Mouse (Mus musculus): ENCODE results near the gene Syn3.
"Not testable (repeated sequence)": the region's sequence is repeated elsewhere in the genome, so short reads cannot be mapped to it uniquely, and the experiment has no call there.

The Syn3 gene

DNA sequence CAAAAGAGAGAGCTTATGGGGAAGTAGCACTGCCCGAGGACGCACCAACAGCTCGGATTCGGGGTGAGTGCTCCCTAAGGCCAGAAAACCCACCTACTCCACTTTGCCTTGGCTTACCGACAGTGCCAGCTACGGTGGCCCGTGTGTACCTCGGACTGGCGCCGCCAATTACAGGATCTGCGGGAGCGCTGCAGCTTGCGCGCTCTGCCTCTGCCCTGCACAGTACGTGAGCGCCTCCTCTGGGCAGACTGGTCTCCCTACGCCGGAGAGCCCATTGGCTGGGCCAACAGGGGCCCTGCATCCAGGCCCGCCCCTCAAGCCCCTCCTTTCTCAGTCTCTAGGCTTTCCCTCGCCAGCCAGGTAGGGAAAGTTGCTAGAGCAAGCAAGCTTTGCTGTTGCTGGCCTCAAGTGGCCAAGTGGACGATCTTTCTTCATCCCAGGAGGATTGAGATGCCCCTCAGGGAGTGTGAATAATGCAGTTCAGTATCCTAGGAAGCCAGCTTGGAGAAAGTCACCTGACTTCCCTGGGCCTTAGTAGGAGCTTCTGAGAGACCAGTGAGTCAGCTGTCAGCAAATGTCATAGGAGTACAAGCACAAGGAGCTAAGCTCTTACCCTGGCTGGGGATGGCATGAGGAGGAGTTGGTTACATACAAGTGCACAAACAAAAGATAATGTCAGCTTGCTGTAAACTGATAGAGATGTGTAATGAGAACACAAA, at the start of gene Syn3:
TSS of gene Syn3 (minus strand) at position 224 of the 719 bp plus-strand sequence.
- DNase-seq (ENCODE audit: extremely low spot score, low spot score) = peak; percentile 85

DNA sequence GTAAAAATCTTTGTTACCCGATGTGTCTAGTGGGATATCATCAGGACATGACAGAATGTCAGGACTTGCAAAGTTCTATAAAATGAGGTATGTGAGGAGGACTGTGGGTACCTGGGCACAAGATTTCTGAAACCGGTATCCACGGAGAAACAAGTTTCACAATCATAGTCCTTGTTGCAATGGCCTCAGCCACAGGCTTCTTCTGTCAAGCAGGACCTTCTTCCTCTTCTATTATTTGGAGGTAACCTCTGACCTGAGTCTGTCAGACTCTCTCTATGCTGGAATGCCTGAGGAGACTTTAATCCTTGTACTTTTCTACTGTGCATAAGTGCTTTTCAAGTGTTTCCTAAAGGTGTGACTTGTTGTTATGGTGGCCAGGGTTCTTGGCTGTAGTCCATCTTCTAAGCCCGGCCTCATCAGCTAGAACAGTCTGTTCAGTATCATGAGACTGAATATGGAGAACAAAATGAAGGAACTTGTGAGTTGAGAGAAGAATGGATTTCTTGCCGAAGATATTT, 27.7 kb upstream of the Syn3 start:
- DNase-seq (ENCODE audit: extremely low spot score, low spot score) = not testable (repeated sequence)

DNA sequence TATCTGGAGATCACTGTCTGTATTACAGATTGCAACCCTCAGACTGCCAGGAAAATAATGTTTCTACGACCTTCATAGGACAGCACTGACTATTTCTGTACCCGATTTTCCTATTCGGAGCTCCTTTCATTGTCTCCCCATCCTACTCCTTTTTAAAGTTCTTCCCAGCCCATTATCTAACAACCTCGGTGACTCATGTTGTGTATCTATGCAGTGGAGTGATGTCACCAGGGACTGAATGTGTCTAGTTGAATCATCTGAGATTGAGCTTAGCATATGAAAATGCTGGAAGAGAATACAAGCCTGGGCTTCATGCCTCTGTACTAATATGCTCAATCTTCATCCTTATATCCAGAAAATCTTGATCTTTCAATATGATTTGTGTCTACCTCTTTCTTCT, 15.1 kb upstream of the Syn3 start:
- DNase-seq (ENCODE audit: extremely low spot score, low spot score) = no peak

DNA sequence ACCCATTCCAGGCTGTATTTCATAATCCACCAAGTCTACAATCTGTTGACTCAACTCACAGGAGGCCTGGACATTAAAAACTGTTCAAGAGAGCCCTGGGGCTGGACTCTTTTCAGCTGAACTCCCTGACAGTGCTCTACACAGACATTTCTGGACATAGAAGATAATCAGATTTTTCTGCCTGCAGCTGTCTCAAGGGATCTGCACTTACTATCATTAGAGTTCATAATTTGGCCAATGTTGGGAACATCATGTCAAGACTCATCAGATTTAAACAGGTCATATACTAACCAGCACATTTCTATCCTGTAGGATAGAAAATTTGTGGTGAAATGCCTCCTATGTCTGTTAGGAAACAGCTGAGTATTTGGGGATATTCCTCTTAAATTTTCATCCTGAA, 12.2 kb upstream of the Syn3 start:
- no peak for DNase-seq (ENCODE audit: extremely low spot score, low spot score)

DNA sequence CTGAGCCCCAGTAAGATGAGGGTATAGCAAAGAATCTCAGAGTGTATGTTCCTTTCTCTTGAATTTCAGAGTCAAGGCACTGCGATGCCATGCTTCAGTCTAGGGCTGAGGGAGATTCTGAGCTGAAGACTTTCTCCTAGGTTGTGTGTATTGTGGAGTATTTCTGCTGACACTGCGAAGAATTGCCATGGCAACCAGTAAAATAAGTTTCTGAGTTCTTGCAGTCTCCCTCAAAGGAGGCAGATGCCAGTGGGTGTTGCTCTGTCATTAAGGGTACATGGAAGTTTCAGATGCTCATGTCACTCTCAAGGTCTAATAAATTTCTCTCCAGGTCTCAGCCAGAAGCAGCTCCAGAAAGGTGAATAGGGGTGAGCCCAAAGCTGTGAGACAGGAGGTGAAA, 3.4 kb upstream of the Syn3 start:
- no peak for DNase-seq (ENCODE audit: extremely low spot score, low spot score)

DNA sequence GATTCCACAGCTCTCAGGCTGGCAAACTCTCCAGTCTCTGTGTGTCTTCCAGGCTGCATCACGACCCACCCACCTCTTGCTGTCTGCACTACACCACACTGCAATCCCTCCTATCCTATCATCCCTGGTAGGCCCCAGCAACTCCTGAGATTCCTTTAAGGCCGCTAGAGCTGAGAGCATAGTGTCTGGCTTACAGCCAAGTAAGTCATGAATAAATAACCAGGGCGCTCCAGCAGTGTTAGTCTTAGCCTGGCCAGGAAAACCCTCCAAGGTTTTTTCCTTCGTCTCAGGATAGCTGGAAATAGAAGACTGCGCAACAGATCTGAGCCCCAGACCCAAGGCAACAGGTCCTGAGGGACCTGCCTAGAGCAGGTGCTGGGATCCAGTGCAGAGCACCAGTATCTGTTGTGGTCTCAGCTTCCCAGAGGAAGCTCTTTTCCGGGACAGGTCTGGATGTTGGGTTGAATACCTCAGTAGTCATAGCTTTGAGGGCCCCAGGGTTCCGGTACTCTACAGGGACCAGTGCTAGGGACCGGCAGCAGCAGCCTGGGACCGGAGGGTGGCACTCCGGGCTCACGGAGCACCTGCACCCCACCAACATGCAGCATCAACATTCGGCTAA, 534 bp downstream of the Syn3 start:
- DNase-seq (ENCODE audit: extremely low spot score, low spot score) = no peak

DNA sequence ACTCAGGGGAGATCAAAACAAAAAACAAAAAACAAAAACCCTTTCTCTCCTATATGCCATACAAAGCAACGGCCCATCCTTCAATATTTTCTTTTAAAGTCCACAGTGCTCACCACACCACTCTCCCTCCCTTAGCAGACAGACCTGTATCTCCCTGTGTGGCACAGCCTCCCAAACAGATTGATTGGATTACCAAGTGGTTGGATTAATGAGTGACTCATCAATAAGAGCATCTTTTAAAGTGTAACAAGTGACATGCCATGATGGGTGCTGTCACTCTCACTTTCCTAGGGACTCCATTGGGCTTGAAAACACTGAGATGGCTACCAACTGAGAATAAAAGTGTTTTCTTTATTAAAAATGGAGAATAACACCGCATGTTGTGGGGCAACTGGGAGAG, 2.8 kb downstream of the Syn3 start:
- DNase-seq (ENCODE audit: extremely low spot score, low spot score) = no peak

DNA sequence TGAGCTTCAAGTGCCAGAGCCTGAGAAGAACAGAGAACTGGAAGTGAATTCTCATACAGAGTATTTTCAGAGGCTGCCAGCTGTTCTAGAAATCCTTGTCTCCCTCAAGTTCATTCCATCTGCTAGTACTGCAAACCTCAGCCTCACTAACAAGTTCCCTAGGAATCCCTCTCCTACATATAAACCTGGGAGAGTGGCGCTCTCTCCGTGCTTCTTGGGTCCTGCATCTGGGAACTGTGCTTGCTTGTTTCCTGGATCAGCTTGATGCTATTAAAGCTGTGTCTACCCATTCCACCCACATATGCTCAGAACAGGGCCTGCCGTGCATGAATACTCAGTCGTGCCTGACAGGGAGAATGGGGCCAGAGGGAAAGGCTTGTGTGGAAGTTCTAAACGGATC, 5.6 kb downstream of the Syn3 start:
- no peak for DNase-seq (ENCODE audit: extremely low spot score, low spot score)

DNA sequence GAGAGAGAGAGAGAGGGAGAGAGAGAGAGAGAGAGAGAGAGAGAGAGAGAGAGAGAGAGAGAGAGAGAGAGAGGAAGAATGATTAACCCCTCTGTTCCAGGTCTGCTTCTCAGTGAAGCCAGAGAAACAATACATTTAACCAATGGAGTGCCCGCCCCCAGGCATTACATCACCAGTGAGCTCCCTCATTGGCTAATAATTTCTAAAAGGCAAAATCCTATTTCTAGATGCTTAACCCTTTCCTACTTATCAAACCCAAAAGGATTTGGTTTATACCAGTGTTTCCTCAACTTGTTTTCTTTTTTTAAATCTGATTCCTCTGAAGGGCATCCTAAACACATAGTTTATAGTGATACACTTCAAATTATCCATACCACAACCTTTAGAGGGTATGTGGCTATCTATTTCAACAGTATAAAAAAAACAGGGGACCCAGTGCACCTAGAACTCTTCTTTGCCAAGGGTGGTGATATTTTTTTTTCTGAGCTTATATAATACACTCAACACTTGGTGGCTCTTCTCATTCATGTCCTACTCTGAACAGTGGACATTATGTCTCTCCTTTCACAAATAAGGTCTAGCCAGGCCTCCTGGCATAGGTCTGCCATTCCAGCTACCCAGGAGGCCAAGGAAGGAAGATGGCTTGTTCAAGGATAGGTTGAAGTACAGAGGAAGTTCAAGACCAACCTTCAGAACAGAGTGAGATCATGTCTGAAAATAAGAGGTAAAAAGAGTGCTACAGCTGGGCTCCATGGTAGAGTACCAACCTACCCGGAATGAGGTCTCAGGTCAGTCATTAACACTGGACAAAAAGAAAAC, 6.4 kb downstream of the Syn3 start:
- no peak for DNase-seq (ENCODE audit: extremely low spot score, low spot score)

DNA sequence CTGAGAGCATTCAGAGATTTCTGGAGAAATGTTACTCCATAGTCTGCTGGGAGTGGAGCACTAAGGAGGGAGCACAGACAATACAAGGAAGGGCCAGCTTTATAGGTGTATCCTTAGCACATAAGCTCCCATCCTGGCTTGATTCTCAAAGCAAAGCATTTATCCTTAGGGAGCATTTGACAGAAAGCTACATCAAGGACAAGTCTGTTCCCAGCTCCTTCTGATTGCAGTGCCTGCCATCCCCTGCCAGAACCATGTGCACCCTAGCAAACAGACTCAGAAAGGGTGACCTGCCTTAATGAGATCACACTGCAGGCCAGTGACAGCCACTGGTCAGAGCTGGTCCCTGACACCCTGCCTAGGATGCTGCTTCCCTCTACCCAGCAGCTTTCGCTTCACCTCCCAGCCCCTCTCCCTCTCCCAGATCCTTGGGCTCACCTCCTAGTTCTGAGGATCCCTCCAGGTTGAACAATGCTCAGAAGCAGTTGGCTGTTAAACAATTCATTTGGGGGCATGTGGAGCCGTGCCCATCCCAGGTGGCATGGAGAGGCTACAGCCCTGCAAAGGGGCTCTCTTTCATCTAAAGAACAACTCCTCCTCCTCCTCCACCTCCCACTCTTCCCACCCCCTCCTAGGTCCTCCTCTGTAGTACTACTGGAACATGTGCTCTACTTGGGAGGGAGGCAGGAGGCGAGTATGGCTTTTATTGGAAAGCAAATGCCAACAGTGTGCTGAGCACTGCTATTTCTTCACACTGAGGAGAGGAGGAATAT, 7.2 kb downstream of the Syn3 start:
- peak; percentile 17 for DNase-seq (ENCODE audit: extremely low spot score, low spot score)

DNA sequence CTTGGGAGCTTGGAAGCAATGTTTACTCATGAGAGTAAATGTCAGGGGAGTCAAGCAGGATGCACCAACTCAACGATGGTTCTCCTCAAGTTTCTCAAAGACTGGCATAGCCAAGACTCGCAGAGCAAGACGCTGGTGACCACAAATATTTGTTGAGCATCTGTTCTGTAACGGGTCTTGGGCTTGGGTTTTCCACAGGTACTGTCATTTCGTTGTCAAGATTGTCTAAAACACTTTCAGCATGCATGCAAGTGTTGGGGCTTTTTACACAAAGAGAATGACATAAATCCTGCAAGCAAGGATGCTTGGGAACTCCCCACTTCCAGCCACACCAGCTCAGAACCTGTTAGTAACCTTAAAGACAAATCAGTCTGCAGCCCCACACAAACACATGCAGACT, 10.2 kb downstream of the Syn3 start:
- no peak for DNase-seq (ENCODE audit: extremely low spot score, low spot score)

DNA sequence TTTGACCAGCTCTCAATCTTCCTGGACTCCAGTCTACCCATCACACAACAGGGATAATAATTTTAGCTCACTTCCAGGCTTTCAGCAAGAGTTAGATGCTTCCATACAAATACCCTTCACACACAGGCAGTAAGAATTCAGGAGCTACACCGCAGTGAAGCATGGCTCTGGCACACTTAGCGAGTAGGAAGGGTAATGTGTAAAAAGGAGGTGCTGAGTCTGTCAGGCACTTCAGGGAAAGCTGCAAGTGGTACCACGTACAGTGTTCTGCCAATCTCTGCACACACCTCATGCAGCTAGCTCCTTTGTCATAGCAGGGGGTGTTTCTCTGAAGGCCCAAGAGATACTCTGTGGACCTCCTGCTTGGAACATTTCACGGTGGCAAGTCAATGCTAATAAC, 12.7 kb downstream of the Syn3 start:
- DNase-seq (ENCODE audit: extremely low spot score, low spot score) = no peak

DNA sequence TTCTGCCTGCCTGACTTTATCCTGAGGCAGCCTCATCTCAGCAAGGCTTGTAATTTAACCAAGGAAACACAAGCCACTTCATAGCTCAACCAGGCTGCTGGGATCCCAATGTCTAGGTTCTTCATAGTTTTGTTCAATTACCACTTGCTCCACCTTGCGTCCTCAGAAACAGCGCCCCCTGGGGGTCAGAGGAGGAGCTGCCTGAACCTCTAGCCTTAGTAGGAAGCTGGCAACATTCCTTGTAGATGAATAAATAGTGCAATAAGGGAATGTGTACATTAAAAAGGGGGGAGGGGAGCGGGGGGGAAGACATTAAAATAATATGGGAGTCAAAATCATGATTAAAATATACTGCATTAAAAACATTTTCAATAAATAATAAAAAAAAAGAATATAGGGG, 14.7 kb downstream of the Syn3 start:
- DNase-seq (ENCODE audit: extremely low spot score, low spot score) = no peak

DNA sequence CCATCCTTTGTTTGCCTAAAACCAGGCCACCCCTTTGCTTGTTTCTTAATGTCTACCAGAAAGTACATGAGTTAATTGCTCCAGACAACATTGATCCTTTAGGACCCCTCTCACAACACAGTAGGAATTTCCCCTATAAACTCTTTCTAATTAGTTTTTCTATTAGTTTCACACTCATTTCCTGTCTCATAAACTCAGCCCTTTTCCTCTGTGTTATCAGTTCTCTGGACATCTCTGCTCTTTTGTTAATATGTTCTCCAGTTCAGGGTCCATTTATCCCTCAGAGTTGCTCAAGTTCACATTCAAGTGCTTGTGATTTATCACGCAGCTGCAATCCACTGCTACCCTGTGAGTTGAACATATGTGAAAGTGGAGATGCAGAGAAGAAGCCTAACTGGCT, 16.2 kb downstream of the Syn3 start:
- no peak for DNase-seq (ENCODE audit: extremely low spot score, low spot score)

DNA sequence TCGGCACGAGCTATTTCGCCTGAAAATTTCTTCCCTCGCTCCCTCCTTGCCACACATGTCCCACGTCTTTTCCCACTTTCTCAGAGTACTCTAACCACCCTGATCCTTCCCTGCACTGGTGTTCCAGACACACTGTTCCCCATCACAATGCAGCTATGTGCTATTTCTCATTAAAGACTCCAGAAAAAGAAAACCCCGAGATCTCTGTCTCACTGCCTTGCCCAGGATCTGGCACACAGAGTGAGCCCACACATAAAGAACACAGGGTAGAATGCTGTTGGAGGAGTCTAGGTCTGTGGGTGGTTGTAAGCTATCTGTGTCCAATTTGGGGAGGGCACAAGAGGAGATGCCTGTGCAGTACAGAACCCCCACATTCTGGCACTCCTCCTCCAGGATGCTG, 18.0 kb downstream of the Syn3 start:
- DNase-seq (ENCODE audit: extremely low spot score, low spot score) = no peak

DNA sequence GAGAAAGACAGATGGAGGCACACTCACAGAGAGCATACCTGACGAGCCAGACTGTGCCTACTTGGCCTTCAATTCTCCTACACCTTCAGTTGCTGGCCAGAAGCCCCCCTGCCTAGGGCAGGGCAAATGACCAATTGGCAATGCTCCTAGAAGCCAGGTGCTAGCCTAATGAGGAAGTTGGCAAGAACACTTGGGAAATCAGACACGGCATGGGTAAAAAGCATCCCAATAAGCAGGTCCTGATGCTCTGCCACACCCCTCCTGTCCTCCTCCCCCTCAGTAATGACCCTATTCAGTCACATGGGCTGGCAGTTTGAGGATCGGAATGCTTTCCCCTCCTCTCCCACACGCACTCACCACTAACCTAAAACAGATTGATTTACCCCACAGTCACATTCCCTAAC, 19.0 kb downstream of the Syn3 start:
- no peak for DNase-seq (ENCODE audit: extremely low spot score, low spot score)

DNA sequence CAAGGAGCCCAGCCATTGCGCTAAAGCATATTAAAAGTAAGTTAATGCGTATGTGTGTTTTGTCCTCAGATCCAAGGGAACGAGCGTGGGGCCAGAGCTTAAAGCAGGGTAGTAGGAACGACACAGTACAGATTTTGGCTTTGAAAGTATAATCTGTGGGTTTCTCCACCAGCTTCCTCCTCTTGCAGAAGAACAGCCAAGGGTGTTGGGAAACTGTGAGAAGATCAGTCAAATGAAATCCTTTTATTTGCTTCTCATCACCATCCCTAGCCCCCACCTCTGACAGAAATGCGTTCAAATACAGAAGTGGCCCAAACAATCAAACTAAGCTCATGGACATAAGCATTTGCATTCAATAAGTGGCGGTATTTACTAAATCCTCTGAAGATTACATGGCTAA, 22.0 kb downstream of the Syn3 start:
- no peak for DNase-seq (ENCODE audit: extremely low spot score, low spot score)

DNA sequence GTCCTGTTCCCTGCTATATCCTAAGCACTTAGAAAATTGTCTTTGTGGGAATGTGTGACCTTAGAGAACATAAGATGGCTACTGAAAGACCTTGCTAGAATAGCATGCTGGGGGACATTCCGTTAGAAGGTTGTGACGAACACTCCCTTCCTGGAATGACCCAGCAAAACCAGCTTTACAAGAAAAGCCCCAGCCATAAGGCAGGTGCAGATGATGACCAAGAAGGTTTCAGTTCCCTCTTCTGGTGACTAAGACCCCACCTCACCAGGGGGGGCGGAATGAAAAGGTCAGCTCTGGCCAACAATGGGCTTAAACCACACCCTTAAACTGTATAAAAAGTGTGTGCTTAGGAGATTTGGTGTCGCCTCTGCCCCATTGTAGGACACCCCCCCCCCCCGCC, 23.4 kb downstream of the Syn3 start:
- DNase-seq (ENCODE audit: extremely low spot score, low spot score) = no peak

DNA sequence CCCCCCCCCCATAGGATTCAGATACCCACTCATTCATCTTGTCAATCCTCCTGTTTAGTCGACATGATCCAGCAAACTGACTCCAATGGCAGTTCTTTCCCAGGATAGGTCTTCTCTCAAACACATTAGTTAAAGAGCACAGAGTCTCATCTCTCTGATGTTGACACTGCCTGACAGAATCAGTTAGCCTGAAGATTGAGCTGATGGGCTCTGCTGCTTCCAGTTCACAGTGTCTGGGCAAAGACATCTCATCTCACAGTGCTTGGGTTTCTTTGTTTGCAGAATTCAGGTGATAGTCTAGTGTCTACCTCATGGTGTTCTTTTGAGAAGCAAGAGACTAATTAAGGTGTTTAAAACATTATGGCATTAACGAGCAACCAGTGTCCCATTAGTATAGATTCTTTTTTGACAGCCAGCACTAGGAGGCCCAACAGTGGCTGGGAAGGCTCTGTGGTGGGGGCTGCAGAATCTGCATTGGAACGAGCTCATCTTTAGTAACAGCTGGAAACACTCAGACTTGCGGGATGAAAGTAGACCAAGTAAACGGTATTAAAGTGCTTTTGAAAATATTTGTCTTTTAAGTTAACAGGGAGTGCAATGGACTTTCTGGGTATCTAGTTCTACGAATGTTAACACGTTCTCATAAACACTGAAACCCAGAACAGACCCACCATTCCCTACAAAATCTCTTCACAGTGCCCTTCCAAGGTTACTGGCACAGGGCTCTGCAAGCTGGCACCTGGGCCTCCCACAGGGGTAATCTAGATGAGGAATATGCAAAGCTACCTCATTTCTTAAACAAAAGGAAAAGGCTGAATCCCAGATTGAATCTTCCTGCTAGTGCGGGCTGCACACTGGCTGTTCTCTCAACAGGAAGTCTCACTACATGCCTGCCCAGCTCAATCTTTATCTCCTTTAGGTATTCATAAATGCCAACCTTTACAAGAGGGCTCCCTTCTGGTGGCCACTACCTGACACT, 24.2 kb downstream of the Syn3 start:
- no peak for DNase-seq (ENCODE audit: extremely low spot score, low spot score)

DNA sequence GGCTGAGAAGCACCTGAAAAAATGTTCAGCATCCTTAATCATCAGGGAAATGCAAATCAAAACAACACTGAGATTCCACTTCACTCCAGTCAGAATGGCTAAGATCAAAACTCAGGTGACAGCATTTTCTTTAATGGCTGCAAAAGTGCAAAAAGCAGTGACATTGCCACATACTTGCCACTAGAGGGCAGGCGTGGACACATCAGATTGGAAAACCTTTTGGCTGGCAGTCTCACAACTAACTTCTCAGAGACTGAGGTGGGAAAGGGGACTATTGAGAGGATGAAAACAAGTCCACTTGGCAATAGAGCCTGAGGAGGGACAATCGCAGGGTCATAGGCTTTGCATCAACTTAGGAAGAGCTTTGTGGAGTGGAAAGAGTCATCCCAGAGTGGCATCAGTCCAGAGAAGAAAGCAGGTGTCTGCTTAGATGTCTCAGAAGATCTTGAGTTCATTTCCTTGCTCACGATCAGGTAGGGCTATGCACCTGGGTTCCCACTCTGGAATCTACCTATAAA, 25.0 kb downstream of the Syn3 start:
- peak; percentile 50 for DNase-seq (ENCODE audit: extremely low spot score, low spot score)

Data from neural tube, embryonic 10.5 days (tissue).